In the genomic region with DNA sequence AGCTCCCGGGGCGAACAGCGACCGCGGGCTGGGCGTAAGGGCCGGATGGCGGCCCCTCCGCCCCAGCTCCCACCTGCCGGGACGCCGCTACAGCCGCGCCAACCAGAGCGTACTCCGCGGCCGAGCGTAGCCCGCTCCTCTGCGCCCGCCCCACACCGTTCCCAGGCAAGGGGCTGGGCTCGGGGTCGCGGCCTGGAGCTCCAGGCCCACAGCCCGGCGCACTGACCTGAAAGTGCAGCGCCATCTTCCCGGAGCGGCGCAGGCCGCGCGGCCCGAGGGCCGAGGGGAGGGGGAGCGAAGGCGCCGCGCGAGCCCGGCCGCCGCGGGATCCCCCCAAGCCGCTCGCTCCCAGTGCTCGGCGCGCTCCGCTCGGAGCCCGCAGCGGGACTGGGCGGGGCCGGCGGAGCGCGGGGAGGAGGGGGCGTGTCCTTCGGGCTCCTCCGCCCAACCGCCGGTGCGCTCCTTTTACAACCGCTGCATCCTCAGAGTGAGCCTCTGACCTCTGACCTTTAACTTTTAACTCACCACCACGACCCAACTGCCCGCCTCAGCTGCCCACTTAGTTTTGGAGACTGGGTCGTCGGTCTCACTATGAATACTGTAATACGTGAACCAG, we compare ENCODE assay signal across 8 mouse cellular contexts. TPM values are rescaled to one million over a fixed set of nuclear protein-coding genes. Genes with fewer than 3 reads are reported as not detected.
A peak's percentile ranks its signal among the peaks of the same experiment; 100 is the strongest.
DNase-seq lines count a peak whose midpoint lies in the region; ATAC-seq and TF ChIP-seq lines count a peak whose summit lies in the region.

Ranbp17 (minus strand) TSS at position 371 of the 616 bp plus-strand sequence.

- peak within 1 kb of the TSS; percentile 61 for H3K4me3 ChIP-seq in kidney, adult 2 months (ENCODE audit: insufficient read depth, low read depth, low read length)
- peak within 1 kb of the TSS; percentile 87 for H3K4me3 ChIP-seq in limb, embryonic 13.5 days
- peak within 1 kb of the TSS; percentile 86 for H3K4me3 ChIP-seq in midbrain, embryonic 13.5 days (replicated peaks)

- H3K27ac ChIP-seq in kidney, adult 2 months (ENCODE audit: insufficient read depth, low read depth, low read length), result no peak within 1 kb of the TSS
- peak within 1 kb of the TSS; percentile 53; the same call in 1 of the 2 replicates for H3K27ac ChIP-seq in limb, embryonic 13.5 days
- peak within 1 kb of the TSS; percentile 89 for H3K27ac ChIP-seq in midbrain, embryonic 13.5 days

- peak; percentile 71 for ATAC-seq in common myeloid progenitor, adult 5-6 weeks (replicated peaks; ENCODE audit: low read depth, poor library complexity, severe bottlenecking)
- ATAC-seq in limb, embryonic 13.5 days (ENCODE audit: low FRiP score, low read depth), result peak; percentile 87
- ATAC-seq in midbrain, embryonic 13.5 days, result peak; percentile 91

- DNase-seq in adrenal gland, adult (ENCODE audit: inconsistent age in 2 of 2, low spot score in 1 of 2), result peak; percentile 57 to 70
- no peak for DNase-seq in adrenal gland, adult 8-10 months
- peak; percentile 53 for DNase-seq in gastrocnemius, postnatal 14 days
- peak; percentile 30 for DNase-seq in kidney, adult 2 months
- peak; percentile 1 to 3 for DNase-seq in spleen, postnatal 36 days (ENCODE audit: low spot score in 2 of 2)

- H3K4me2 ChIP-seq in limb, embryonic 13.5 days (replicated peaks), result peak within 1 kb of the TSS; percentile 76
- peak within 1 kb of the TSS; percentile 64 for H3K4me2 ChIP-seq in midbrain, embryonic 13.5 days (replicated peaks)

- no peaks in the 10 kb centered on the region for H3K36me3 ChIP-seq in kidney, adult 2 months (ENCODE audit: control insufficient read depth, insufficient read depth, low read length)
- H3K36me3 ChIP-seq in limb, embryonic 13.5 days, result no peaks in the 10 kb centered on the region
- no peaks in the 10 kb centered on the region for H3K36me3 ChIP-seq in midbrain, embryonic 13.5 days

- H3K9me3 ChIP-seq in limb, embryonic 13.5 days, result no peaks in the 10 kb centered on the region
- no peaks in the 10 kb centered on the region for H3K9me3 ChIP-seq in midbrain, embryonic 13.5 days

- H3K27me3 ChIP-seq in kidney, adult 2 months (replicated peaks; ENCODE audit: control insufficient read depth, insufficient read depth, low read length), result no peaks in the 10 kb centered on the region
- H3K27me3 ChIP-seq in limb, embryonic 13.5 days, result no peaks in the 10 kb centered on the region
- H3K27me3 ChIP-seq in midbrain, embryonic 13.5 days, result no peaks in the 10 kb centered on the region

- peak within 1 kb of the TSS; percentile 78 for H3K9ac ChIP-seq in limb, embryonic 13.5 days
- peak within 1 kb of the TSS; percentile 89 for H3K9ac ChIP-seq in midbrain, embryonic 13.5 days (replicated peaks)

- H3K4me1 ChIP-seq in kidney, adult 2 months (ENCODE audit: control insufficient read depth, insufficient read depth, low read length), result no peaks in the 10 kb centered on the region
- H3K4me1 ChIP-seq in limb, embryonic 13.5 days, result no peaks in the 10 kb centered on the region
- peaks cover 8% of the 10 kb centered on the region for H3K4me1 ChIP-seq in midbrain, embryonic 13.5 days (replicated peaks)

- no peak for TF ChIP-seq POLR2A in kidney, adult 2 months (IDR thresholded peaks at IDR 0.05; ENCODE audit: low read depth, low read length)

- intact Hi-C loops in gastrocnemius, postnatal 14 days (cut with DNase I; ENCODE audit: low total_unique reads), result no loop called here

- TF ChIP-seq CTCF in kidney, adult 2 months (conservative IDR thresholded peaks at IDR 0.05; ENCODE audit: insufficient read depth, insufficient read length, low read depth, low read length), result no peak

- 2% methylated on average over 72 of the region's 72 CpGs for WGBS in kidney, adult 2 months
- 2% methylated on average over 53 of the region's 72 CpGs for WGBS in limb, embryonic 13.5 days
- WGBS in midbrain, embryonic 13.5 days, result 1% methylated on average over 68 of the region's 72 CpGs

RNA-seq across cellular contexts. Expression of gene Ranbp17, which starts in this region (rescaled TPM):
- total RNA-seq in adrenal gland, adult 8-10 months (2022), result 1 to 10 TPM; 2.7 to 9.9 (median 6.0) TPM
- 4.8 and 7.0 TPM in 2 replicates for total RNA-seq in common myeloid progenitor, adult 5-6 weeks (2017)
- 1 to 10 TPM; 1.0 to 1.7 TPM for total RNA-seq in gastrocnemius, postnatal 14 days (2021)
- polyA plus RNA-seq in kidney, adult 2 months (2012; rRNA removed), result 0.42 and 0.45 TPM in 2 replicates
- 5.7 and 6.7 TPM in 2 replicates for polyA plus RNA-seq in limb, embryonic 13.5 days (2015; fragmentation: Nextera tagmentation; extraction: Ambion mirVana)
- polyA plus RNA-seq in midbrain, embryonic 13.5 days (2015; fragmentation: Nextera tagmentation; extraction: Ambion mirVana), result 8.9 and 9.0 TPM in 2 replicates

Comparison
In these comparisons a context has a peak if more than half of its experiments do, and no peak if none do; other contexts are left out.
1. Peak in DNase-seq and H3K4me3 ChIP-seq in kidney, adult 2 months; RNA of the gene not detected or under 1 TPM.